Mouse (Mus musculus) layer of hippocampus, postnatal 10 days (tissue): ENCODE measurements around the gene Hivep2. TPM values are rescaled to one million over a fixed set of nuclear protein-coding genes. Genes with fewer than 3 reads are reported as not detected.

Experiments used
- DNase-seq, 2 experiments: peaks; one replicate each; pipeline ENCODE4 v3.0.0; 2021; ENCODE audit warnings: low spot score in 2 of 2
- long read RNA-seq: library from polyadenylated mRNA; stranded (forward); transcript quantifications from one replicate; pipeline ENCODE4 v2.0.0, GENCODE M21; 2023
- total RNA-seq, 2 experiments: library from RNA; stranded (reverse); gene quantifications; 2 replicates each; pipeline ENCODE4 v1.2.3; 2021

Hivep2 gene
- 100 to 1,000 TPM; 215 to 228 TPM for total RNA-seq
- long read RNA-seq, partial matches to known transcripts = 5 of 53 reads
- long read RNA-seq, other reads (novel, unspliced or antisense) = 48 of 53 reads

DNA sequence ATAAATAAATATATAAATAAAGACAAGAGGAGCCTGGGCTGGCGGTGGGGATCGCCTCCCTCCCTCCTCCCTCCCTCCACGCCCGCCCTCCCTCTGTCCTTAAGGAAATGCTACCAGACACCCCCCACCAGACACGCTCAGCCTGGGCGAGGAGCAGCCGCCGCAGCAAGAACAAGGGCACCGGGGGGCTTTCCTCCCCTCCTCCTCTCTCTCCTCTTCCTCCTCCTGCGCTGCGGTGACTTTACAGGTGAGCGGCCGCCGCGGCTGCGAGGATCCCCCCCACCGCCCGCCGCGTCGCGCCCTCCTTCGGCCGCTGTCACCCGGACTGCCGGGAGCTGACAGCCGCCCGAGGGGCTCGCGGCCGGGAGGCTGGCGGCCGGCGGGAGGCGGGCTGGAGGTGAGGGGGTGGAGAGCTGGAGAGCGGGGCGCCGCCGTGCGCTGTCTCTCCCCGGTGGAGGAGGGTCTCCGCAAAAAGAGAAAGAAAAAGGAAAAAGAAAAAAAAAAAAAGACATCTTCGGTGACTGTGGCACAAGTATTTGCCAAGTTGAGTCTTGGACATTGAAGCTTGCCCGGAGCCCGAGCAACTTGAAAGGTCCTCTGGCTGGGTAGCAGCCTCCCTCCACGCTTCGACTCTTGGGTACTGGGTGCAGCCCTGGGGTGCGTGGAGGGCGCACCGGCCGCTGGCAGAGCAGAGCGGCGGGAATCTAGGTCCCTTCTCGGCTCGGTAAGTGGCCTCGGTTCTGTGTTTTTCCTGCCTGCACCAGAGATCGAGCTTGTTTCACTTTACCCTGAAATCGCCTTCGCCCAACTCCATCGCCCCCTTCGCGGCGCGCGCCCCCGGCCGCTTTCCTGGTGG, at the start of gene Hivep2:
TSS of gene Hivep2 (plus strand) at position 102 of the 856 bp plus-strand sequence.
- peak; percentile 58 to 65 for DNase-seq

DNA sequence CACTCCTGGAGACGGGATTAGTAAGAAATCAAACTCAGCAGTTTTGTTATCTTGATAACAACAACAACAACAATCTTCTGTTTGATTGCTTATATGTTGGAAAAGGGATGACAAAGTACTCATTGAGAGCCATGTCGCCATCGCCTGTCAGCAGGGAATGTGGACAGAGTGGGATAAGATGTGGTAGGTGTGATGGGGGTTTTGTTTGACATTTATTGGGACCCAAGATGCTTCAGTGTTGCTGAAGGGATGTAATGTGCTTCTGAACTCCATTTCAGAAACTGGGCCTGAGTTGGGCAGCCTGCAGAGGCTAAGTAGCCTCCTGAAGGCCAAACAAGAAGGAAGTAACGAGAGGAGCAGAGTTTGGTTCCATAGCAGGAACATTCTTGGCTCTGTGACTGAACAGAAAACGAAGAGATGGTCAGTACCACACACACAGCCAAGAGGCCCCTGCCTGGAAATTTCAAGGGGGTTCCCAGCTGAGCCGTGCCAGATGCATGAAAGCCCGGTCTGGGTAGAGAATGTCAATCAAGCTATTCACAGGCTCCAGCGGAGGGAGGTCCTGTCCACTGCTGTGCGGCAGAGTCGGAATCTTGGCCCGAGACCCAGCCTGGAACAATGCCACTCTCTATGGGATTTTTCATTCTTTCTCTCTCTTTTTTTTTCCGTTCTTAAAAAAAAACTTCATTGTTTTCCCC, 49.1 kb upstream of the Hivep2 start:
- peak; percentile 42 to 57 for DNase-seq

DNA sequence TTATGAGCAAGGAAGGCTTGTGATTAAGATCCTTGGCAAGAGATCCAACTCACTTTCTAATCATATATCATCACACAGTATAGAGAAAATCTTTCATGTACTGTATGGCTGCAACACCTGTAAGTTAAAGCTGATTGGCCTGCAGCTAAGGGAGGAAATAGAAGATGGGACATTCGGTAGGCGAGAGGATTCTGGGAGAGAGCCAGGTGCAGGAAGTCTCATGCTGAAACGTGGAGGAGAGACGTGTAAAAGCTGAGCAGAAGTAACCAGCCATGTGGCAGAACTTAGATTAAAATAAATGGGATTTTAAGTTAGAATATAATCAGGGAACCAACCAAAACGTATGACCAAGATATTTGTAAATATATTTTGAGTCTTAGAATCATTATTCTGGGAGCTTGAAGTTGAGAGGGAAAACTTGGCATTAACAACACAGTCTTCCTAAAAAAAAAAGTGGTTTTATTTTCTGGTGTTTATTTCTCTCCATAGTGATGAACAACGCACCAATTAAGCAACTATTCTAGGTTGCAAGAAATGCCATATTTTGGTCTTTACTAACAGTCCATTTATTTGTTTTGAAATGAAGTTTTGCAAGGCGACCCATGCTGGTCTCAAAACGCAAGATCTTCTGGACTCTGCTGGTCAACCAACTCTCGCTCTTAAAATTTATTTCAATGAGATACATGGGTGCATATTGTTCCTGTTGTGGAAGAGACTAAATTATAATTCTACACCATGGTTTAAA, 44.1 kb upstream of the Hivep2 start:
- DNase-seq = no peak

DNA sequence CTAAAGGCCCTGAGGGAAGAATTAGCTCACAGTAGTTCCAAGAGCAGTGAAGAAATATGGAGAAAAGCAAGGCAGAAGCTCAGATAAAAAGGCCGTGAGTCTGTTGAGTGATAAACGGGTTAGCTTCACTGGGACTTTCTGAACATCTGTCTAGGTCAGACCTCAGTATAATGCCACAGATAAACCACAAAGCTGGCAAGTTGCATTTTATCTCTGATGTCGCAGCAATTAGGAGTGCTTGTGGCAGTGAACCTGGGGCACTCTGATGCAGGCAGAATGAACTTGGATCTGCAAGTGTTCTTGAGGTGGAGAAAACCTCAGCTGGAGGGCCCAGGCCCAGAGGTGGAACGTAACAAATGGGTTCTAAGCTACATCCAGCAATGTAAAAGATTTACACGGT, 36.6 kb upstream of the Hivep2 start:
- no peak for DNase-seq

DNA sequence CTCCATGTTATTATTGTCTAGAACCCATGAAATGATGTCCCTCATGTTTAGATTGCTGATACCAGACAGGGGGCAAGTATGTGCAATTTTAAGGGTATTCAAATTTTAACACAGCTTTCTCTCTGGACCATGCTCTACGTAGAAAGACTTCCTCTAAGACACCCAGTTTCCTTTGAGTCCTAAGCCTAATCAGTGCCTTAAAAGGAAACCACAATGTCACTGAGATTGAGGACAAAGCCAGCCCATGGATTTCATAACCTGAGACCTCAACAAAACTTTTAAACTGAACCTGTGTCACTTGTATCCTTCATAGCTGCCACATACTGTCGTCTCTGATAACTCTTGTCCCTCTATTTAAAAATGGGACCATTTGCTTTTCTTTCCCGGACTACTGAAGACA, 33.7 kb upstream of the Hivep2 start:
- DNase-seq = no peak

DNA sequence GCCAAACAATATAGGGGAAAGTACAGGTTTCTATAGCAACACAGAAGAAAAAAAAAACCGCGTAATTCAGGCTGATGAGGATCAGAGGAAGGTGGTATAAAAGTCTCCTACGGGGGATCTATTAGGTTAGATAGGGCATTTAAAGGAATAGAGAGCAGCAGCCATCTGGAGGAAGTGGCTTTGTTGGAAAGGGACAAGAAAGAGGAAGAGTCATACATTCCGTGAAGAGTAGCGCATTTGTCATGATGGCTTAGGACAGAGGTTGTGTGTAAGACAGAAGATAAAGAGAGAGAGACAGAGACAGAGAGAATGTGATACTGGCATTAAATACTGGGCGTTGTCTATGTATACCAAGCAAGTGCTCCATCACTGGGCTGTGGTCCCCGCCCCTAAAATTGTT, 32.6 kb upstream of the Hivep2 start:
- DNase-seq = no peak

DNA sequence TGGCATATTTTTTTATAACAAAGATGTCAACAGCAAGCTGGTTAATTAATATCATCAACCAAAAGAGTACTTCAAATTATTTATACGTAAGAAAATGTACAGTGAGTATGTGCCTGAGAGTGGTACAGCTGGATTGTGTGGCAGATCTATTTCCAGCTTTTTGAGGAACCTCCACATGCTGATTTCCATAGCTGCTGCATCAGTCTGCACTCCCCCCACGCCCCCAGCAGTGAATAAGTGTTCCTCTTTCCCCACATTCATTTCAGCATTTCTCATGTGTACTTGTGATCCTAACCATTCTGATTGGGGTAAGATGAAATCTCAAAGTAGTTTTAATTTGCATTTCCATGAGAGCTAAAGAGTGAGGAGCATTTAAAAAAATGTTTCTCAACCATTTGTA, 30.2 kb upstream of the Hivep2 start:
- DNase-seq = no peak

DNA sequence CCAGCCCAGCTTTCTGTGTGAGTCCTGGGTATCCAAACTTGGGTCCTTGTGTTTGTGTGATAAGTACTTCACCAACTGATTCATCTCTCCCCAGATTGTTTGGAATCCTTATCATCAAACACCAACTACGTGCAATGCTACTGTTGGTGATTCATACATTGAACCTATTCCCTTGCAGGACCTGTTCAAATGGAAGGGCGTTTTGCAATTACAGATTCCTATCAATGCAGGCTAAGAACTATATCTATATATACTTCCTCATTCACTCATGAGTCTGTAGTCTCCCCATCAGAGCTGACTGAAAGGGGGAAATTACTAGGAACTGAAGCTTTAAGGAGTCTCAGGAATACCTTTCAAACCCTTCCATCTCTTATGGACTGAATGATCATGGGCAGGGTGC, 24.5 kb upstream of the Hivep2 start:
- DNase-seq = no peak

DNA sequence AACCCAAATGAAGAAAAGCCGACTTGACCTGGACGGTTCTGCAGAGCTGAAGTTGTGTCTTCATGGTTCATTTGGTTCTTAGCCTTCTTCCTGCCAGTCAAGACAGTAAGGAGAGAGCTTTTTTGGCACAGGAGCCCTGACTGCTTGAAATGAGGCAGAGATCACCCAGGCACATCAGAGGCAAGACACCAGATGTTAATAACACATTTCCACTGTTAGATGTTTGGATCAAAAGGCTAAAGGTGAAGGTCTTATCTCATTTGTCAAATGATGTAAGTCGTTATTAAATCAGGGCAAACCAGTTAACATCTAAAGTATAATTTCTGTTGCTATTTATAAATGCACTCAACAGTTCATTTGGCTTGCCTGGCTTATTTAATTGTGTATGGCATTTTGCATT, 22.2 kb upstream of the Hivep2 start:
- no peak for DNase-seq

DNA sequence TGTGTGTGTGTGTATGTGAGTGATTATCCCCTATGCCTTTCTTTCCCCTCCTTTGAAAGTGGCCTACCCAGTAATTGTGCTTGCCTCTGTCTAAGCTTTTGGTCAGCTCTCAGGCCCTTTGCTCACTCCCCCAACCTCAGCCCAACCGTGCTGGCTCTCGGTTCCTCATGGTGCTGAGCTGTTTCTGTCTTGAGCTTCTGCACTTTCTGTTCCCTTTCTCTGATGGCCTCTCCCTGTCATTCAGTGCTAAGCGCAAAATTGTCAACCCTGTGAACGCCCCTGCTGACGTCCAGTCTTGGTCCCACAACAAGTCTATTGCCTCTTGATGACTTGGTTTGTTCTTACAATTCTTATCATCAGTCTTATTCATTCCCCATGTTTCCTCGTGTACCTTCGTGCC, 19.4 kb upstream of the Hivep2 start:
- DNase-seq = no peak

DNA sequence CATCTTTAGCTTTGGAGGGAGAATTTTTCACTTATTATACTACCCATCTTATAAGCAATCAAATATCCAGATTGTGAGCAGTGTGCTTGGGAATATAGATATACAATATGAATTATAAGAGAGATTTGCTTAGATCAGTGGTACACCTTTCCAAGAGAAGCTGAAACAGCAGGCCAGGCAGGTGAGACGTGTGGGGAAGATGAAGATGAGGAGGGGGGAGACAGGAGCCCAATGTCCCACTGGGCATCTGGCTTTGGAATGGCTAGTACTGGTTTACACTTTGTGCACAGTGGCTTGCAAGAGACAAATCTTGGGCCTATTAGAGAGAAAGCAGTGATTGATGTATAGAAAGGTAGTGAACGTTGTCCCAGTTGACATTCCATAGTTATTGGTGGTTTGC, 2.9 kb upstream of the Hivep2 start:
- no peak for DNase-seq

DNA sequence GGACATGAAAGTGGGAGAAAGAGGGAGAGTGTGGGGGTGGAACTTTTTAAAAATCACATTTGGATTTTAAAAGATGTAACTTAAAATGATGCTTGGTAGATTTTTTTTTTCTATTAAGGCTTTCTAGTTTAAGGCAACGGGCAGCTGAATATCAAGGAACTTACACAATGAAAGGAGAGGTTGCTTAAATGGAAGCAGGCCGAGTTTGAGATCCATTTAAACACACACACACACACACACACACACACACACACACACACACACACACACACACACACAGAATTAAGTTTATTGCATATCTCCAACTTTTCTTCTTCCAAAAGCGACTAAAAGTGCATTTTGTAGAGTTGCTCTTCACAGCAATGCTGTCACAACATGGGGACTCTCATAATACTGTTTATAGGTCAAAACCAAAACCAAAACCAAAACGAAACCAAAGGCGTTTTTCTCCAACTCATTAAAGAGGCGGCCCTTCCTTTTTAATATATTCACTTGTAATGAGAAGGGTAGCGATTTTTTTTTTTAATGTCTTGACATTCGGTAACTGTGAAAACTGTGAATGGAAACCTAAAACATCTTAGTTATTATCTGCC, 1.9 kb upstream of the Hivep2 start:
- no peak for DNase-seq

DNA sequence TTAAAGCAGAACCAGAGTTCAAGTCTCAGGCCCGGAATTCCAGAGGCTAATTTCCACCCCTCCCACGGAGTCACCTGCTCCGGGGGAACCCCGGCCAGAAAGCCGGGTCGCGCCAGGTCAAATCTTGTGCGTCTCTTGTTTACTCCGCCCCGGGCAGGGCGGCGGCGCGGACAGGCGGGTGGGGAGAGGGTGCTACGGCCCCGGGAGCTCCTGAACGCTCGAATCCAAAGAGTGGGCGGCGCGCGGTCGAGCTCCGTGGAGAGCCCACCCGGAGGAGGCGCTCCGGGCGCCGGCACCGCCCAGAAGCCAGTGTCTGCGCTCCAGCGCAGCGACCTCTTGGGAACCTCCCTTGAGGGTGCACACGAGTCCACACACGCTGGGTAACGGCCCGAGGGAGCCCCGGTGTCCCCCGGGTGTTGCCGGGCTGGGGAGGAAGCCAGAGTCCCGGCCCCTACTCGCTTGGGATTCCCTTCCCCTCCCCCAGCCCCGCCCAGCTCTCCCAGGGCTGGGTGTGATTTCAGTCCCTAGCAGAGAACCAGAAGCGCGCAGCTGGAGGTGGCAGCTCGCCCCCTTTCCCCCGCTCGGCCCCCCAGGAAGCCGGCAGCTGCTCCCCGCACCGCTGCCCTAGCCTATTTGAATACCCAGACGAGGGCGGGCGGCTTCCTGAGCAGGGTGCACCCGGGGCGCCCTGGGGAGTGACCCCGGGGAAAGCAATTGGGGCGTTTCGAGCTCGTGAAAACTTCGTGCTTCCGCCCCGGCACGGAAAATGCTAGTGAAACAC, 1.2 kb upstream of the Hivep2 start:
- peak; percentile 74 to 82 for DNase-seq

DNA sequence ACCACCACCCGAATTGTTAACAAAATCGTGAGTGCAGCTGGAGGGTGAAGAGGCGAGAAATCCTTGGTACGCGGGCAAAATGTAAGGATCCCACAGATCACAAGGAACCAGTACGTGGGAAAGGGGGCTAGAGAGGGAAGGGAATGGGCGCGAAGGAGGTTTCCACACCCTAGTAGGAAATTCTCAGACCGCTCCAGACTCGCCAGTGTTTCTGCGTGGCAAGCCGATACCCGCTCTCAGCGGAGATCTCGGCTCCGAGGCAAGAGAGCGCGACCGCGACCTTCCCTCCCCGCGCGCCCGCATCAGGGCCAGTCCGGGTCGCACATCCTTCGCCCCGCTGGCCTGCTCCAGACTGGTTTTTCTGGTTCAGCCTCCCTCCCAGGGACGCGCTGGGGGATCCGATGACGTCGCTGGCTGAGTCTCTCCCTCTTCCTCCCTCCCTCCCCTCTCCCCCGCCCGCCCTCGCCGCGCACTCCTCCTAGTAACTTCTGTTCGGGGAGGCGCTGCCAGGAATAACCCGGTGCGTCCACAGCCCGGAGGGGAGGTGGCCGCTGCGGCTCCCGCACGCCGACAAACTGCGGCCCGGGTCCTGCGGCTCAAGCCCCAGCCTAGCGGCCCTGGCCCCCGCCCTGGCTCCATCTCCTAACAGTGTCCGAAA, 430 bp upstream of the Hivep2 start:
- peak; percentile 80 to 86 for DNase-seq

DNA sequence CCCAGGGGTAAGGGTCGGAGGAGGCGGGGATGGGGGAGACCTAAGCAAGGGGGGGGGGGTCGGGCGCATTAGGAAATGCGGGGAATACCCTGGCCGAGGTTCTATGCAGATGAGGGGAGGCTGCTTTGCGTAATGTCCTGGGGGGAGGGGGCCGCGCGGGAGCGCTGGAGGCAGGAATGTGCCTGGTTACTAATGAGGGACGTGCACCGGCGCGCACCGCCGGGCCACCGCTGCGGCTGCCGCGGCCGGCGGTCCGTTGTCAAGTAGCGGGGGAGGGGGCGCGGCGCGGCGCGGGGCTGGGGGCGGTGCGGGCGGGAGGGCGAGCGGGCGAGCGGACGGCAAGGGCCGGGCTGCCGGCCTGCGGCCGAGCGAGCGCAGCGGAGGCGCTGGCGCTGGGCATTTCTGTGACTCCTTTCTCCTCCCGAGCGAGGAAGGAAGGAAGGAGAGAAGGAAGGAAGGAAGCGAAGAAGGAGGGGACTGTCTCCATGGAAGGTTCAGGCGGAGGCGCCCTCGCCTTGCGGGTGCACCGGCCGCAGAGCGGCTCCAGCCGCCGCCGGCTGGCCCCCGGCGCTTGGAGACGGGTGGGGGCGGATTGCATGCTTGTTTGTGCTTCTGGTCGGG, 1.1 kb downstream of the Hivep2 start:
- DNase-seq = peak; percentile 68 to 77

DNA sequence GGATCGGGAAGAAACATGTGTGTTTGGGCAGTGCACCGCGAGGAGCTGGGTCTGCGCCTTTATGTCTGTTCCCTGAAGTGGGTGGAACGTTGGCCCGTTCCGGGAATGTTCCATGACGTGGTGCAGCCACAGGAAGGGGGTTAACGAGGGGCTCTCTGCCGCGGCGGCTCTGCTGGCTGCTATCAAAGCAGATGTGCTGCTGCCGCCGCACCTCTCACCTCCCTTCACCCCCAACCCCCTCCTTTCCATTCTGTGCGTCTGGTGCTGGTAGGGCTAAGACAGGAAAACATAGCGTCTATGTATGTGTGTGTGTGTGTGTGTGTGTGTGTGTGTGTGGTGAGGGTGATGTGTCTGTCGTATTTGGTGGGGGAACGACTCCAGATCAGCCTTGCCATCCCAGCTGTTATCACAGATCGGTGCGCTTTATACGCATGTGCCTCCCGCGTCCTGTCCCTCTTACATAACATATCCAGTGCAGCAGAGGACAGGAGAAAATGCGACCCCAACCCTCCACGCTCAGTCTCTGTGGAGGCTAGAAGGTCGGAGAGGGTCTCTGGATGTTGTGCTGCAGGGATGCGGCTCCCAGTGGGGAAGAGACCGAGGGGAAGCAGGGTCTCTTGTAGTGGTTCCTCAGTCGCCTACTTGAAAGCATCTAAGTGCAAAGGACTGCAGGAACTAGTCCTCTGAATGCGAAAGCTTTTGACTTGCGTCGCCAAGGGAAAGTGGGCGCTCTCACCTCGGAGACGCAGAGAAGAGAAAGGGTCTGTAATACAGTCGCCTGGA, 1.8 kb downstream of the Hivep2 start:
- DNase-seq = peak; percentile 80 to 82

DNA sequence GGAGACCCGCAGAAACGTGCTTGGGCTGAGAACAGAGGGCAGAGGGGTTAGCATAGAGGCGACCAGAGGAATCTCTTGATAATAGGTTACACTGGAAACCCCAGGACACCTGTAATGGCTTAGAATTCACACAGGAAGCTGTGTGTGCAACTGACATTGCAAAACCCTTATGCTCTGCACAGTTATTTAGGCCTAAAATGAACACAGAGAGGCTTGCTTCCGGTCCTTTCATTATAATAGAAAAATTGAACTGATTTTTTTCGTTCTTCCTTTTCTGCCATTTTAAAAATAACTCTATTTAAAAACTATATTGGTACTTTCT, 2.3 kb downstream of the Hivep2 start:
- DNase-seq = no peak

DNA sequence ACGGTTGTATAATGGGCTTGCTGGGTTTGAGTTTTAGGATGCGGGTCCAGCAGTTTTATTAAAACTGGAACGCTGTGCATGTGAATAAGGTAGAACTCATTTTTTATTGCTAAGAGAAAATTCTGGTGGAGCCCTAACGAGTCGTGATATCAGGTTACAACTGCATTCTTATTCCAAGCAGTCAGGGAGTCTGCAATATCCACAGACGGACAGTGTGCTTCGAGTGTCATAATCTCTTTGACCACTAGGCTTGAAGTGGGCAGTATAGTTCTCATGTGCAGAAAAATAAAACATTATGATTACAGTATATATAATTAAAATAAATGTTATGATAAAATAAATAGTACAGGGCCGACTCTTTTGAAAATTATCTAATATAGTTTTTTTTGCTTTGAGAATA, 3.1 kb downstream of the Hivep2 start:
- peak in 1 of 2 experiments; percentile 33 for DNase-seq

DNA sequence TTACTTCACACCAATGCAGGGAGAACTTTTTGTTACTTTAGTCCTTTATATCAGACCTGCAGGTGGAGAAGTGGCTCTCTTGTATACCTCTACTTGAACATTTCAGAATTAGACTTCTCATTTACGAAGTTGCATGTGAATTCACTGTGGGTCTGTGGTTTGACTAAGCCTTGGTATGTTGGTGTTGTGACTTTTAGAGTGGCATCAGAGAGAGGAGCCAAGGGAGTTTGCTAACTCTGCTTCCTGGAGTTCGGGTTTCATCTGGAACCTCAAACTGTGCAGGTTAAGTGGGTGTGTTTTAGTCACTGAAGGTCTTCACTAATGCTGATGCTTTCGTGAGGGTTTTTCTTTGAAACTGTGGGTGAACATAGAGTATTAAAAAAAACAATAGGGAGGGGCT, 4.4 kb downstream of the Hivep2 start:
- no peak for DNase-seq
